Mouse (Mus musculus) heart, embryonic 14.5 days (tissue): Measurements from ENCODE around the gene Pja2. TPM values are rescaled to one million over a fixed set of nuclear protein-coding genes. Genes with fewer than 3 reads are reported as not detected.

Experiments
- microRNA-seq: library from miRNA; unstranded; fragments of <30 nt; microRNA quantifications from one replicate; pipeline ENCODE4, GENCODE M21; 2016
- polyA plus RNA-seq: library from polyadenylated mRNA; unstranded; fragments of >200 nt; fragmentation: Nextera tagmentation; extraction: Ambion mirVana; gene quantifications from 2 replicates; pipeline ENCODE4 v1.2.1, GENCODE M21; 2014

The Pja2 gene
- polyA plus RNA-seq, 1 experiment from 2014 or later: 87.6 TPM

Small RNA genes within 50 kb of the gene (microRNA-seq; reads per million reads assigned to microRNA genes)
- not detected for gene Gm24194
